Mouse (Mus musculus) limb, embryonic 12.5 days (tissue): ENCODE measurements at regions not wholly inside any gene's neighbourhood (a gene's known extent, or its start where the extent isn't known, plus 50 kb on each side); places are given as distances from the start of the nearest gene placed in this dataset.

Source experiments
- ATAC-seq: fragments of 200-750 bp; cut with Nextera tagmentation; 2 replicates; pipeline ENCODE4 v1.8.0; 2017; ENCODE audit warnings: low read depth, moderate TSS enrichment; ENCODE audit not compliant: insufficient number of reproducible peaks, insufficient read depth, low FRiP score, low TSS enrichment
- H3K27ac ChIP-seq: fragments of 300-500 bp; sonication (generic); 2 replicates; pipeline ENCODE4 v1.5.1; 2016; ENCODE audit warnings: mild to moderate bottlenecking, moderate library complexity
- H3K27me3 ChIP-seq: fragments of 300-500 bp; sonication (generic); 2 replicates; pipeline ENCODE4 v1.6.1; 2016; ENCODE audit warnings: mild to moderate bottlenecking, moderate library complexity
- H3K36me3 ChIP-seq: fragments of 300-500 bp; sonication (generic); 2 replicates; pipeline ENCODE4 v1.6.1; 2016; ENCODE audit warnings: mild to moderate bottlenecking, moderate library complexity
- H3K4me1 ChIP-seq: fragments of 300-500 bp; sonication (generic); replicated peaks from 2 replicates; pipeline ENCODE4 v1.6.1; 2016
- H3K4me2 ChIP-seq: fragments of 300-500 bp; sonication (generic); 2 replicates; pipeline ENCODE4 v1.6.1; 2016; ENCODE audit warnings: mild to moderate bottlenecking, moderate library complexity
- H3K4me3 ChIP-seq: fragments of 300-500 bp; sonication (generic); replicated peaks from 2 replicates; pipeline ENCODE4 v1.5.1; 2016; ENCODE audit warnings: mild to moderate bottlenecking
- H3K9ac ChIP-seq: fragments of 300-500 bp; sonication (generic); replicated peaks from 2 replicates; pipeline ENCODE4 v1.6.1; 2016; ENCODE audit warnings: mild to moderate bottlenecking, moderate library complexity
- H3K9me3 ChIP-seq: fragments of 300-500 bp; sonication (generic); 2 replicates; pipeline ENCODE4 v1.6.1; 2016; ENCODE audit warnings: mild to moderate bottlenecking, moderate library complexity
- WGBS: fragments of 180-500 bp; shearing (Covaris S2); methylation state at CpG from one replicate; pipeline ENCODE4 v1.1.7; 2016; 5-methylcytosine and 5-hydroxymethylcytosine counted together

- H3K4me3 ChIP-seq: no peak overlapping the region
- H3K27me3 ChIP-seq: no peaks in the 10 kb centered on the region; the same call in 1 of the 2 replicates
- H3K4me1 ChIP-seq: 0 out of 2 replicates have a peak, but pooled peaks cover 2% of the 10 kb centered on the region
- no peak for ATAC-seq
- no peaks in the 10 kb centered on the region for H3K36me3 ChIP-seq
- no peak overlapping the region for H3K27ac ChIP-seq
- no peak overlapping the region for H3K4me2 ChIP-seq
- no peak overlapping the region for H3K9ac ChIP-seq
- no peaks in the 10 kb centered on the region for H3K9me3 ChIP-seq
Measured at GRCm38 (mm10) chr5:54211457-54211856, 213.2 kb downstream of the Stim2 start.

DNA sequence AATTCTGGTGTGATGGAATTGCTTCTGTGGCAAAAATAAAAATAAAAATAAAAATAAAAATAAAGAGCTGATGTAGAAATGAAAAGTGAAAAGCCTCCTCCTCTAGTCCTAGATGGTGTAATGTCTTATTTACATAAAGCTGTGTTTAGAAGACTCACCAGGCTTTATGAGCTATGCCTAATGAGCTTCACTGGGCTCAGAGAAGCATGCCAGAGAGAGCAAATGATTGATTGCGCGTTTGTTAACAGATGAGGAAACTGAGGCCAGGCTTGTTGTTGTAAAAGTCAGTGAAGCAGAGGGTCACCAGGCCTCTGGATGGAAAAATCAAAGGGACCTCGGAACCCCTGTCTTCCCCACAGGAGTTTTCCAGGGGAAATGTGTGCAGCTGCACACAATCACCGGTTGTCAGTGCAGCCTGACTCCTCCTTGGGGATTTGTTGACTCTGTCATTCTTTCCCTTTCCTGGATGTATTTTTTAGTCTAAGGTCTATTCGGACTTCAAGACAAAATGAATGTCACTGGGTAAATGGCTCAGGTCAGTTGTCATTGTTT lies 213.8 kb downstream of the Stim2 start:
- Histone ChIP-seq H3K9me3 (no peaks in the 10 kb centered on the region), H3K36me3 (no peaks in the 10 kb centered on the region), H3K4me1 (0 out of 2 replicates have a peak, but pooled peaks cover 2% of the 10 kb centered on the region), H3K4me3 (no peak overlapping the region), H3K9ac (no peak overlapping the region), H3K27ac (no peak overlapping the region), H3K27me3 (no peaks in the 10 kb centered on the region; the same call in 1 of the 2 replicates), H3K4me2 (no peak overlapping the region)
- 47% methylated on average over 5 of the region's 5 CpGs for WGBS
- ATAC-seq: no peak

DNA sequence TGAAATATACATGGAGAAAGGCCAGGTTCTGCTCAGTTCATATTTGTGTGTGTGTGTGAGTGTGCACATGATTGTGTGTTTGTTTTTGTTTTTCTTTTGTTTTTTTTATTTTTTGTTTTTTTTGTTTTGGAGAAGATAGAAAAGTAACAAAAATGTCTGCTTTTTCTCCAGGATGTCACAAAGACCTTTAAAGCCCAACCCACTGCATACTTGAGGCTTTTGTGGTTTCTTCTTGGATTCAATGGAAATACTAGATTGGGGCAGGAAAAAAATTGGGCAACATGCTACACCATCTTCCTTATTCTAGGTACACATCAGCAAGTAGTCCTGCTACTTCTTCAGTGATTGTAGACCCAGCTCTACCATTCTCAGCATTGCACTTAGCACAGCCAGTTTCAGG lies 226.7 kb downstream of the Stim2 start:
- no peak overlapping the region for H3K4me2 ChIP-seq
- H3K27me3 ChIP-seq: no peaks in the 10 kb centered on the region
- H3K27ac ChIP-seq: no peak overlapping the region
- no peaks in the 10 kb centered on the region for H3K36me3 ChIP-seq
- H3K9me3 ChIP-seq: no peaks in the 10 kb centered on the region
- no peak for ATAC-seq
- 0 out of 2 replicates have a peak, but pooled peaks cover 4% of the 10 kb centered on the region for H3K4me1 ChIP-seq
- H3K9ac ChIP-seq: no peak overlapping the region
- H3K4me3 ChIP-seq: no peak overlapping the region

GRCm38 (mm10) chr5:54234580-54234979 lies 236.3 kb downstream of the Stim2 start:
- Histone ChIP-seq H3K4me1 (no peaks in the 10 kb centered on the region), H3K9ac (no peak overlapping the region), H3K27me3 (peaks cover 2% of the 10 kb centered on the region; the same call in 1 of the 2 replicates), H3K27ac (no peak overlapping the region), H3K4me3 (no peak overlapping the region), H3K9me3 (no peaks in the 10 kb centered on the region), H3K4me2 (no peak overlapping the region), H3K36me3 (no peaks in the 10 kb centered on the region)
- WGBS: 70% methylated on average over 1 of the region's 1 CpGs
- no peak for ATAC-seq

DNA sequence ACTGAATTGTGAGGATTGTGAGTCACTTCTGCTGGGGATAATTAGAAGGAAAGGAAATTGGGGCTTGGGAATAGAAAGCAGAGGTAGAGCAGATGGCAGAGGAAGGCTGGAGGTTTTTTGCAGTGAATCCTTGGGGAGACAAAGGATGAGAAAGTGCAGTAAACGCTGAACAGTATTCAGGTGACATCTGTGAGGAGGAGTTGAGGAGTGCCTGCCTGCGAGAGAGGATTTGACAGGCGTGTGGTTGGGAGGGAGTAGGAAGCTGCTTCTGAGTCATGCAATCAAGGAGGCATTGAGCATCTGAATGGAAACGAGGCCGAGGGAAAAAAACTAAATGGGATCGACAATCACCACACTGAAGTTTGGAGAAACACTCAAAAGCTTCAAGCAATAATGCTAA lies 236.9 kb downstream of the Stim2 start:
- H3K4me1 ChIP-seq: no peaks in the 10 kb centered on the region
- no peak overlapping the region for H3K9ac ChIP-seq
- no peaks in the 10 kb centered on the region for H3K36me3 ChIP-seq
- WGBS: 67% methylated on average over 6 of the region's 6 CpGs
- H3K27me3 ChIP-seq: peaks cover 2% of the 10 kb centered on the region; the same call in 1 of the 2 replicates
- no peak for ATAC-seq
- no peak overlapping the region for H3K4me3 ChIP-seq
- no peak overlapping the region for H3K4me2 ChIP-seq
- no peak overlapping the region for H3K27ac ChIP-seq
- no peaks in the 10 kb centered on the region for H3K9me3 ChIP-seq

- no peak overlapping the region for H3K27ac ChIP-seq
- no peaks in the 10 kb centered on the region for H3K9me3 ChIP-seq
- H3K4me1 ChIP-seq: no peaks in the 10 kb centered on the region
- peaks cover 2% of the 10 kb centered on the region; the same call in 1 of the 2 replicates for H3K27me3 ChIP-seq
- no peak overlapping the region for H3K4me3 ChIP-seq
- no peak for ATAC-seq
- 90% methylated on average over 2 of the region's 2 CpGs for WGBS
- no peak overlapping the region for H3K4me2 ChIP-seq
- H3K9ac ChIP-seq: no peak overlapping the region
- no peaks in the 10 kb centered on the region for H3K36me3 ChIP-seq
Measured at GRCm38 (mm10) chr5:54237226-54237625, 238.9 kb downstream of the Stim2 start.

- Histone ChIP-seq H3K4me1 (no peaks in the 10 kb centered on the region), H3K27me3 (peaks cover 2% of the 10 kb centered on the region; the same call in 1 of the 2 replicates), H3K4me3 (no peak overlapping the region), H3K4me2 (no peak overlapping the region), H3K27ac (no peak overlapping the region), H3K9ac (no peak overlapping the region), H3K36me3 (no peaks in the 10 kb centered on the region), H3K9me3 (no peaks in the 10 kb centered on the region)
- WGBS: 52% methylated on average over 3 of the region's 3 CpGs
- ATAC-seq: no peak
Measured at GRCm38 (mm10) chr5:54238646-54239167, 240.4 kb downstream of the Stim2 start.

GRCm38 (mm10) chr5:54239586-54239985 lies 241.3 kb downstream of the Stim2 start:
- peaks cover 2% of the 10 kb centered on the region; the same call in 1 of the 2 replicates for H3K27me3 ChIP-seq
- H3K4me3 ChIP-seq: no peak overlapping the region
- H3K27ac ChIP-seq: no peak overlapping the region
- H3K4me2 ChIP-seq: no peak overlapping the region
- H3K9ac ChIP-seq: no peak overlapping the region
- H3K9me3 ChIP-seq: no peaks in the 10 kb centered on the region
- H3K36me3 ChIP-seq: no peaks in the 10 kb centered on the region
- 91% methylated on average over 3 of the region's 3 CpGs for WGBS
- no peak for ATAC-seq
- no peaks in the 10 kb centered on the region for H3K4me1 ChIP-seq

DNA sequence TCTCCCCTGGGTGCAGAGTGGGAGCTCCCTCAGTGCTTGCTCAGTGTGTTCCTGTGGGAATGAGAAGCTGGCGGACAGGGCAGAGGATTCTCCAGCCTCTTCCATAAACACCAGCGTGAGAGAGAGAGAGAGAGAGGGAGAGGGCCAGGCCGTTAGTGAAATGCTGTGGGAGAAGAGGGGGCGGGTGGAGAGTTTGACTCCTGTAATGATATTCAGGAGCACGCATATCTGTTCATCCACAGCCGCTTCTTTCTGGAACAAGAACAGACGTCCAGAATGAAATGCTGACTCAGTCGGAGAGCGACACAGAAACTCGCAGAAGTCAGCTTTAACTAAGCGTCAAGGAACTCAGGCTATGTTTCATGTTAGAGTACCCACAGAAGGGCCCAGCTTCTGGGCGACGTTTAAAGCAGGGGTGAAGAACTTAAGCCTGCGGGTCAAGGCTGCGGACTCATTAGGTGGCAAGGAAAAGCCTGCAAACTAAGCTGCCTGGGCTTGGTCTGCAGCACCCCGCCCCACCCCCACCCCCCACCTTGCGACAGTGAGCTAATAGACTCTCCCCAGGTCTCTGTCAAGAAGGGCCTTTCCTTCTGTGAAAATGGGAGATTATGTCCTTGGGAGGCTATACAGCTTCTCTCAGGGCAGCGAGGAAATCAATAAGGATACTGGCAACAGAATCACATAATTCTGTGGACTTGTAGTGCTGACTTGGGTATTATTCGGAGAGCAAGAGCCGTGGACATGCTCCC lies 243.0 kb downstream of the Stim2 start:
- H3K9ac ChIP-seq: no peak overlapping the region
- H3K4me2 ChIP-seq: no peak overlapping the region; the same call in 1 of the 2 replicates
- no peak overlapping the region for H3K27ac ChIP-seq
- 44% methylated on average over 20 of the region's 20 CpGs for WGBS
- H3K27me3 ChIP-seq: no peaks in the 10 kb centered on the region; the same call in 1 of the 2 replicates
- H3K4me1 ChIP-seq: no peaks in the 10 kb centered on the region
- ATAC-seq: no peak
- H3K9me3 ChIP-seq: no peaks in the 10 kb centered on the region
- no peaks in the 10 kb centered on the region for H3K36me3 ChIP-seq
- H3K4me3 ChIP-seq: no peak overlapping the region

DNA sequence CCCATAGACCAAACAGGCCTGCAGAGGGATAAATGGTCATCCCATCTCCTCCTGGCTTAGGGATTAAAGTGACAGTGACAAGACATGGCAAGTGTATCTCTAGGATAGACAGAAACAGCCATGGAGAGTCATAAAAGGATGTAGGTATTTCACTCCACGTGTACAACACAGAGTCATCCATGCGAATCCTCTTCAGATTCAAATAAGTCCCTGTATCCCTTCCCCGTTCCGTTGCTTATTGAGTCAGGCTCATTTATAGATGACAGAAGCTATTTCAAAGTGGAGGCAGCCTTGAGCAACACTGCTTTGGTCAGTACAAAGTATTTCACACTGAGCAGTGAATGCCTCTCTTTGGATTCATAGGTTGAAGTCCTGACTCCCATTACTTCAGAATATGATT lies 243.8 kb downstream of the Stim2 start:
- ATAC-seq: no peak
- H3K36me3 ChIP-seq: no peaks in the 10 kb centered on the region
- WGBS: 89% methylated on average over 4 of the region's 4 CpGs

DNA sequence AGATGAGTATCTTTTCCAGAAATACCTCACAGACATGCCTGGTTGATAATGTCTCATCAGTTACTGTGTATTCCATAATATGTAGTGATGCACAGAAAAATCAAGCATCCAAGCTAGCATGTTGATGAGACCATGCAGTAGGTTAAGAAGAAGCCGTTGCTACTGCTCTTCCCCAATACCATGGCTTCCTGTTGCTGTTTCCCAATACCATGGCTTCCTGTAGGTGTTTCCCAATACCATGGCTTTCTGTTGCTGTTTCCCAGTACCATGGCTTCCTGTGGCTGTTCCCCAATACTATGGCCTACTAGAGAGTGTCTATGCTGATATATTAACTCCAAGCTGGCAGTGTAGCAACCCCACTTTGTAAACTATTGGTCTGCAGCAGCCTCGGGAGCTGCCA lies 253.7 kb downstream of the Stim2 start:
- ATAC-seq: no peak
- Histone ChIP-seq H3K4me1 (no peaks in the 10 kb centered on the region), H3K27me3 (peaks cover 11% of the 10 kb centered on the region; the same call in 1 of the 2 replicates), H3K4me3 (no peak overlapping the region), H3K36me3 (no peaks in the 10 kb centered on the region), H3K4me2 (no peak overlapping the region), H3K9me3 (no peaks in the 10 kb centered on the region), H3K27ac (no peak overlapping the region), H3K9ac (no peak overlapping the region)
- WGBS: 77% methylated on average over 2 of the region's 2 CpGs

More for the DNA sequence above, 243.8 kb downstream of the Stim2 start:
- Histone ChIP-seq H3K27me3 (no peaks in the 10 kb centered on the region; the same call in 1 of the 2 replicates), H3K4me2 (no peak overlapping the region), H3K9me3 (no peaks in the 10 kb centered on the region), H3K27ac (no peak overlapping the region), H3K4me3 (no peak overlapping the region), H3K4me1 (no peaks in the 10 kb centered on the region), H3K9ac (no peak overlapping the region)
